Mouse (Mus musculus): ENCODE measurements at regions not wholly inside any gene's neighbourhood (a gene's known extent, or its start where the extent isn't known, plus 50 kb on each side); places are given as distances from the start of the nearest gene placed in this dataset.

- TF ChIP-seq CTCF (IDR thresholded peaks at IDR 0.05; ENCODE audit: extremely low read depth, insufficient read depth, low read length) (no peak), POLR2A (IDR thresholded peaks at IDR 0.05; ENCODE audit: extremely low read depth, insufficient read depth, low read length) (no peak)
These were observed 150.2 kb upstream of the Arhgef26 start for GRCm38 (mm10) chr3:62187807-62188509.
